Mouse (Mus musculus) midbrain, embryonic 15.5 days (tissue): Measurements from ENCODE around the gene Tmem167b. TPM values are rescaled to one million over a fixed set of nuclear protein-coding genes. Genes with fewer than 3 reads are reported as not detected.
"Not testable (repeated sequence)": the region's sequence is repeated elsewhere in the genome, so short reads cannot be mapped to it uniquely, and the experiment has no call there.

Experiments used
- ATAC-seq: fragments of 200-750 bp; cut with Nextera tagmentation; replicated peaks from 2 replicates; pipeline ENCODE4 v1.8.0; 2017; ENCODE audit warnings: moderate TSS enrichment
- H3K27ac ChIP-seq: fragments of 300-500 bp; sonication (generic); 2 replicates; pipeline ENCODE4 v1.5.1; 2015; ENCODE audit warnings: mild to moderate bottlenecking, inconsistent platforms
- H3K27me3 ChIP-seq: fragments of 300-500 bp; sonication (generic); replicated peaks from 2 replicates; pipeline ENCODE4 v1.6.1; 2015; ENCODE audit warnings: inconsistent platforms
- H3K36me3 ChIP-seq: fragments of 300-500 bp; sonication (generic); replicated peaks from 2 replicates; pipeline ENCODE4 v1.6.1; 2015; ENCODE audit warnings: inconsistent platforms
- H3K4me1 ChIP-seq: fragments of 300-500 bp; sonication (generic); 2 replicates; pipeline ENCODE4 v1.6.1; 2015; ENCODE audit warnings: inconsistent platforms
- H3K4me2 ChIP-seq: fragments of 300-500 bp; sonication (generic); 2 replicates; pipeline ENCODE4 v1.6.1; 2015; ENCODE audit warnings: inconsistent platforms, mild to moderate bottlenecking, moderate library complexity
- H3K4me3 ChIP-seq: fragments of 300-500 bp; sonication (generic); 2 replicates; pipeline ENCODE4 v1.5.1; 2015; ENCODE audit warnings: mild to moderate bottlenecking, inconsistent platforms
- H3K9ac ChIP-seq: fragments of 300-500 bp; sonication (generic); 2 replicates; pipeline ENCODE4 v1.6.1; 2015; ENCODE audit warnings: mild to moderate bottlenecking, inconsistent platforms
- H3K9me3 ChIP-seq: fragments of 300-500 bp; sonication (generic); 2 replicates; pipeline ENCODE4 v1.6.1; 2016; ENCODE audit warnings: inconsistent platforms
- WGBS: fragments of 180-500 bp; shearing (Covaris S2); methylation state at CpG from one replicate; pipeline ENCODE4 v1.1.7; 2015; ENCODE audit warnings: mixed read lengths; 5-methylcytosine and 5-hydroxymethylcytosine counted together
- polyA plus RNA-seq: library from polyadenylated mRNA; unstranded; fragments of >200 nt; fragmentation: Nextera tagmentation; extraction: Ambion mirVana; gene quantifications from 2 replicates; pipeline ENCODE4 v1.2.1, GENCODE M21; 2015

The Tmem167b gene
- polyA plus RNA-seq, 1 experiment from 2014 or later: 56.1 TPM

- not testable (repeated sequence) for H3K9me3 ChIP-seq, H3K4me3 ChIP-seq, H3K36me3 ChIP-seq, H3K27ac ChIP-seq, H3K9ac ChIP-seq, H3K4me2 ChIP-seq, H3K27me3 ChIP-seq, ATAC-seq
- 60% methylated on average over 3 of the region's 3 CpGs for WGBS
- peaks cover 20% of the 10 kb centered on the region for H3K4me1 ChIP-seq
Observed at GRCm38 (mm10) chr3:108569636-108570035, 7.4 kb upstream of the Tmem167b start.

- Histone ChIP-seq H3K9me3 (no peaks in the 10 kb centered on the region), H3K4me1 (peaks cover 13% of the 10 kb centered on the region), H3K27me3 (no peaks in the 10 kb centered on the region), H3K4me3 (no peak overlapping the region), H3K36me3 (no peaks in the 10 kb centered on the region), H3K9ac (no peak overlapping the region), H3K27ac (peak overlapping the region; percentile 60), H3K4me2 (no peak overlapping the region)
- no peak for ATAC-seq
- WGBS: 12% methylated on average over 15 of the region's 15 CpGs
Observed at GRCm38 (mm10) chr3:108567990-108568877, 6.0 kb upstream of the Tmem167b start.

- H3K9ac ChIP-seq: peak overlapping the region; percentile 27; the same call in 1 of the 2 replicates
- H3K27me3 ChIP-seq: no peaks in the 10 kb centered on the region
- ATAC-seq: peak; percentile 4; the same call in 1 of the 2 replicates
- peaks cover 5% of the 10 kb centered on the region for H3K36me3 ChIP-seq
- peak overlapping the region; percentile 89 for H3K27ac ChIP-seq
- 11% methylated on average over 4 of the region's 4 CpGs for WGBS
- no peaks in the 10 kb centered on the region for H3K9me3 ChIP-seq
- peaks cover 17% of the 10 kb centered on the region for H3K4me1 ChIP-seq
- peak overlapping the region; percentile 53 for H3K4me3 ChIP-seq
- peak overlapping the region; percentile 67 for H3K4me2 ChIP-seq
Observed at GRCm38 (mm10) chr3:108563309-108563708, 1.0 kb upstream of the Tmem167b start.

- peak overlapping the region; percentile 89 for H3K27ac ChIP-seq
- H3K4me3 ChIP-seq: peak overlapping the region; percentile 53
- peak overlapping the region; percentile 67 for H3K4me2 ChIP-seq
- WGBS: 14% methylated on average over 15 of the region's 15 CpGs
- H3K36me3 ChIP-seq: peaks cover 10% of the 10 kb centered on the region
- no peaks in the 10 kb centered on the region for H3K9me3 ChIP-seq
- peaks cover 17% of the 10 kb centered on the region for H3K4me1 ChIP-seq
- H3K27me3 ChIP-seq: no peaks in the 10 kb centered on the region
- H3K9ac ChIP-seq: peak overlapping the region; percentile 27; the same call in 1 of the 2 replicates
- ATAC-seq: peak; percentile 84
Observed at GRCm38 (mm10) chr3:108562777-108563271, 558 bp upstream of the Tmem167b start.

GRCm38 (mm10) chr3:108557888-108558287 is 4.4 kb downstream of the Tmem167b start:
- peaks cover 20% of the 10 kb centered on the region for H3K4me1 ChIP-seq
- H3K27me3 ChIP-seq: no peaks in the 10 kb centered on the region
- WGBS: 93% methylated on average over 4 of the region's 4 CpGs
- H3K4me2 ChIP-seq: no peak overlapping the region
- no peak overlapping the region for H3K4me3 ChIP-seq
- no peaks in the 10 kb centered on the region for H3K9me3 ChIP-seq
- no peak overlapping the region for H3K27ac ChIP-seq
- H3K36me3 ChIP-seq: peaks cover 17% of the 10 kb centered on the region
- no peak for ATAC-seq
- no peak overlapping the region for H3K9ac ChIP-seq

GRCm38 (mm10) chr3:108554587-108555312 is 7.5 kb downstream of the Tmem167b start:
- H3K4me2 ChIP-seq: peak overlapping the region; percentile 75
- H3K27ac ChIP-seq: peak overlapping the region; percentile 92
- peaks cover 17% of the 10 kb centered on the region for H3K36me3 ChIP-seq
- H3K4me3 ChIP-seq: peak overlapping the region; percentile 64
- H3K27me3 ChIP-seq: no peaks in the 10 kb centered on the region
- H3K4me1 ChIP-seq: peaks cover 7% of the 10 kb centered on the region; the same call in 1 of the 2 replicates
- peak overlapping the region; percentile 88 for H3K9ac ChIP-seq
- H3K9me3 ChIP-seq: no peaks in the 10 kb centered on the region
- 18% methylated on average over 22 of the region's 22 CpGs for WGBS
- ATAC-seq: peak; percentile 98

GRCm38 (mm10) chr3:108554111-108554561 is 8.1 kb downstream of the Tmem167b start:
- H3K36me3 ChIP-seq: peaks cover 17% of the 10 kb centered on the region
- peak; percentile 78 for ATAC-seq
- H3K4me3 ChIP-seq: peak overlapping the region; percentile 64
- WGBS: under 1% methylated on average over 42 of the region's 42 CpGs
- peaks cover 7% of the 10 kb centered on the region; the same call in 1 of the 2 replicates for H3K4me1 ChIP-seq
- H3K9ac ChIP-seq: peak overlapping the region; percentile 88
- H3K27ac ChIP-seq: peak overlapping the region; percentile 92
- no peaks in the 10 kb centered on the region for H3K9me3 ChIP-seq
- H3K27me3 ChIP-seq: no peaks in the 10 kb centered on the region
- H3K4me2 ChIP-seq: peak overlapping the region; percentile 75

- Histone ChIP-seq H3K4me3 (no peak overlapping the region), H3K4me2 (no peak overlapping the region), H3K36me3 (no peaks in the 10 kb centered on the region), H3K9ac (no peak overlapping the region), H3K27ac (no peak overlapping the region), H3K9me3 (no peaks in the 10 kb centered on the region), H3K4me1 (peaks cover 7% of the 10 kb centered on the region; the same call in 1 of the 2 replicates), H3K27me3 (no peaks in the 10 kb centered on the region)
- WGBS: 86% methylated on average over 11 of the region's 11 CpGs
- no peak for ATAC-seq
Observed at GRCm38 (mm10) chr3:108542299-108542698, 20.0 kb downstream of the Tmem167b start.

GRCm38 (mm10) chr3:108537303-108537702 is 25.0 kb downstream of the Tmem167b start:
- Histone ChIP-seq H3K4me2 (peak overlapping the region; percentile 64), H3K27ac (peak overlapping the region; percentile 81), H3K9ac (peak overlapping the region; percentile 20), H3K9me3 (no peaks in the 10 kb centered on the region), H3K27me3 (no peaks in the 10 kb centered on the region), H3K4me1 (peaks cover 12% of the 10 kb centered on the region), H3K36me3 (no peaks in the 10 kb centered on the region), H3K4me3 (peak overlapping the region; percentile 33)
- ATAC-seq: peak; percentile 29
- WGBS: 3% methylated on average over 17 of the region's 17 CpGs

GRCm38 (mm10) chr3:108536517-108537260 is 25.6 kb downstream of the Tmem167b start, which contains the start of gene 5330417C22Rik:
TSS of gene 5330417C22Rik (minus strand) at chr3:108536536.
- Histone ChIP-seq H3K27me3 (no peaks in the 10 kb centered on the region), H3K27ac (peak within 1 kb of the TSS; percentile 81), H3K4me3 (peak within 1 kb of the TSS; percentile 45), H3K4me1 (peaks cover 12% of the 10 kb centered on the region), H3K9ac (peak within 1 kb of the TSS; percentile 54), H3K36me3 (no peaks in the 10 kb centered on the region), H3K4me2 (peak within 1 kb of the TSS; percentile 64), H3K9me3 (no peaks in the 10 kb centered on the region)
- peak; percentile 98 for ATAC-seq
- WGBS: 1% methylated on average over 35 of the region's 35 CpGs

- H3K9me3 ChIP-seq: no peaks in the 10 kb centered on the region
- 4% methylated on average over 15 of the region's 15 CpGs for WGBS
- H3K4me1 ChIP-seq: peaks cover 12% of the 10 kb centered on the region
- H3K9ac ChIP-seq: peak overlapping the region; percentile 54
- peak overlapping the region; percentile 79 for H3K27ac ChIP-seq
- peak overlapping the region; percentile 45 for H3K4me3 ChIP-seq
- no peaks in the 10 kb centered on the region for H3K36me3 ChIP-seq
- H3K4me2 ChIP-seq: peak overlapping the region; percentile 64
- no peaks in the 10 kb centered on the region for H3K27me3 ChIP-seq
- no peak; the same call in 1 of the 2 replicates for ATAC-seq
Observed at GRCm38 (mm10) chr3:108535896-108536516, 26.3 kb downstream of the Tmem167b start.
